Mouse (Mus musculus) fat pad, adult 2 months (tissue): ENCODE data around the gene Cog4.
"Not testable (repeated sequence)": the region's sequence is repeated elsewhere in the genome, so short reads cannot be mapped to it uniquely, and the experiment has no call there.

ENCODE experiments used
- DNase-seq: peaks from one replicate; pipeline ENCODE4 v3.0.0-alpha.2; 2011; ENCODE audit warnings: low read depth, low spot score; ENCODE audit errors: extremely low read depth

Cog4 gene

GRCm38 (mm10) chr8:110888441-110888840 lies 42.0 kb downstream of the Cog4 start:
- no peak for DNase-seq

DNA sequence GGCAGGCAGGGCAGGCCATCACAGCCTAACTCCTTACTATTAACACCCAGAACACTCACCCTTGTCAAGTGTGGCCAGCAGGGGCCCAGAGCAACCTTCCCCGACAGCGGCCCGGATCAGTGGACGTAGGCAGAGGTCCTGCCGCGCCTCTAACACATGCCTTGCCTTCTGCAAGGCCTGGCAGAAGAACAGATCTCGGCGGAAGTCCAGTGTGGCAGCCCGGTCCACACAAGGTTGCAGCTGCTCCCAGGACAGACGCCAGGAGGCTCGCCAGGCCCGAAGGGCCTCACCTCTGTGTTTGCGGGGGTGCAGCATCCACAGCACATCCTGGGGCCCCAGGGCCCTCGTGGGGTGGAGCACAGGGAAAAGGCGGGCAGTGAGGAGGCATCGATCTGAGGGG lies 42.5 kb downstream of the Cog4 start:
- DNase-seq: no peak

DNA sequence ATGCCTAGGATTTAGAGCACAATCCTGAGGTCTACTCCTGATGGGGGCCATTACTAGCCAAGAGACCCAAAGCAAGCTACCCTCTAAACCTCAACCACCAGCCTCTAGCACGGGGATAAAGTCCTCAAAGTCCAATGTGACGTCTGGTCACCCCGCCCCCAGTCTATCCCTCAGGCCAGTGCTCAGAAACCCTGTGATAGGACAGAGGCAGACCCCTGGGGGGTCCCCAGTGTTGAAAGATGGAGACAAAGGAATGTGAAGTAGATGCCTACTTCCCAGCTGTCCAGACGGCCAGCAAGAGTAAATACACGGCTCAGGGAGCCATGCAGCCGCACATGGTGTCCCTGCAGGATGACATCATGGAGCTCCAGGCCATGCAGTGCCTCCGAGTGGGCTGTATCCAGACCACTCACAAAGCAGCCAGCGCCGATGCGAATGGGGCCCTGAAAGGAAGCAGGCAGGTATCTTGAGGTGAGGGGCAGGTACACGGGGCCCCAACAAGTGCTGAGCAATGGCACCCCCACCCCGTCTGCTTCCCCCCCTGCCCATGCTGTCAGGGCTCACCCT lies 43.6 kb downstream of the Cog4 start:
- no peak for DNase-seq

DNA sequence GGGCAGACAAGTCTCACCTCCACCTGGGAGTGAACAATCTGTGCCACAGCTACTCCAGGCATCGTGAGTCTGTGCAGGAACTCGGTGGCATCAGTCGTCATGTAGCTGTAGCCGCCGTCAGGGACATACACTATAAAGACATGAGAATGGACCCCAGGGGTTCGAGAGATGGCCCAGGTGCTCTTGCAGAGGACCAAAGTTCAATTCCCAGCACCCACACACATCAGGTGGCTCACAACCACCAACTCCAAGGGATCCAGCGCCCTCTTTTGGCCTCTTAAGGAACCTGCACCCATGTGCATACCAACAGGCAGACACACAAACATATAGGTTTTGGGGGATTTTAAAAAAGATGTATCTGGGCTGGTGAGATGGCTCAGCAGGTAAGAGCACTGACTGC lies 45.6 kb downstream of the Cog4 start:
- DNase-seq: no peak

DNA sequence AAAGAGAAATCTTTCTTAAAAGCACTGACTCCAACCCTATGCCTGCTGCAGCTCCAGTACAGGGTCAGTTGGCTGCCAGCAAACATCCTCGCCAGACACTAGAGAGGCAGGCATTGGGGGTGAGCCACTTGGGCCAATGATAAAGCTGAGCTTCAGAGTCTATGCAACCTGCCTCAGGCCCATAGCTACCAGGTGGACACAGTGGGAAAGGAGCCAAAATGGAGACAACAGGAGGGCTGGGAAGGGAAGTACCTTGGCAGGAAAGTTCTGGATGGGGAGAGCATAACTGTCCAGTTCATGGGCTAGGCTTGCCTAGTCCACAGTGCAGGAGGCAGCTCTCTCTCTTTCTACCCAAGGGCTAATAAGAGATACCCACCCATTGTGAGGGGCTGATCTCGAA lies 46.5 kb downstream of the Cog4 start:
- no peak for DNase-seq

DNA sequence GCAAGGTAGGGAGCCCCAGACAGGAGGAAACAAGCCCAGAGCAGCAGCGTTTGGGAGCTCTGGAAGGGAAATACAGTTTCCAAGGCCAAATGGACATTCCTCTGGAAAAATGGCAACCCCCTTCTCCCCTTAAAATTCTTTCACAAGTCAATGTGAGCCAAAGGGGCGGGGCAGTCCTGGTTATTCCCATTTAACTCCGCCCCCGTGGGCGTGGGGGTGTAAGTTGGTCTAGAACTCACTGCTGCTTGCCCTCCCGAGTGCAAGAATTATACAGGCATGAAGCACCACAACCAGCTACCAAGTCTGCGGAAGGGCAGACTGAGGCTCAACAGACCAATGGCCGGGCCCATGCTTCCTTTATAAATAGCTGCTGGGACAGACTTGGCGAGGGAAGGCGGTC lies 48.5 kb downstream of the Cog4 start:
- DNase-seq: no peak

DNA sequence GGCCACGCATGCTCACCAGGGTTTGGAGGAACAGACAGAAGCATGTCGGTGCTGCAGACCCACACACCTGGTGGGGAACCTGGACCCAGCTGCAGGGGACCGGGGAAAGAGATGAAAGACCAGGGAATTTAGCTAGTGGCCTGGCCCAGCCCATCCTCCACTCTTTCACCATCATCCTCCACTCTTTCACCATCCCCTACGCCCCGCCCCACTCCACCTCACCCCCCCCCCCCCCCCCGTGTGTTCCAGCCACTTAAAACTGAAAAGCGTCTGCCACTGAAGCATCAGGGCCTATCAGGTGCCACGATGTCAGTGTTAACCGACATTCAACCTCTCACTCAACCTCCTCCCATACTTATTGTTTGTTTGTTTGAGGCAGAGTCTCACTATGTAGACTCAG lies 48.9 kb downstream of the Cog4 start:
- DNase-seq: no peak

- no peak for DNase-seq
These were observed 49.4 kb downstream of the Cog4 start for GRCm38 (mm10) chr8:110895812-110896211.

DNA sequence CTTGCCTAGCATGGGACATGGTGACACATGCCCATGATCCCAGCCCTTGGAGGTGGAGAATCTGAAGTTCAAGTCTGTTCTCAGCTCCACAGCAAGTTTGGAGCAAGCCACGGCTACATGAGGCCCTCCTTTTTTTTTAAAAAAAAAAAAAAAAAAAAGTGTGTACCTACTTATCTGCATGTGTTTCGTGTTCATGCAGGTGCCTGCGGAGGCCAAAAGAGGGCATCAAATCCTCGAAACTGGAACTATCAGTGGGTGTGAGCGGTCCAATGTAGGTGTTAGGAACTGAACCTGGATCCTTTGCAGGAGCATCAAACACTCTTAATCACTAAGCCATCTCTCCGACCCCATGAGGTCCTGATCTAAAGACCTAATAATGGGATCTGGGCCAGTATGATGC lies 51.1 kb downstream of the Cog4 start:
- DNase-seq: no peak

GRCm38 (mm10) chr8:110901056-110901455 lies 54.7 kb downstream of the Cog4 start:
- DNase-seq: no peak

- DNase-seq: no peak
These were observed 55.6 kb downstream of the Cog4 start, which contains the start of gene Fuk for GRCm38 (mm10) chr8:110901839-110902578. TSS of gene Fuk (minus strand) at chr8:110902488.

DNA sequence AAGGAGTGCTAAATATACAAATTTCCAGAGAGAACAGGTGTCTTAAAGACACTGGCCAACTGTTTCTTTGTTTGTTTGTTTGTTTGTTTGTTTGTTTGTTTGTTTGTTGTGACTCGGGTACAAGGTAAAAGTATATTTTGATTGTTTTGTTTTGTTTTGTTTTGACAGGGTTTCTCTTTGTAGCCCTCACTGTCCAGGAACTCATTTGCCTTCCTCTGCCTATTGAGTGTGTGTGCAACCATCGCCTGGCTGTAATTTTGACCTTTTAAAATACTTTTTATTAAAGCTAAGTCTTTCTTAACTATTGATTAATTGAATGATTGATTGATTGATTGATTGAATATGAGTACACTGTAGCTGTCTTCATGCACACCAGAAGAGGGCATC lies 56.2 kb downstream of the Cog4 start:
- no peak for DNase-seq

GRCm38 (mm10) chr8:110905404-110905803 lies 59.0 kb downstream of the Cog4 start:
- DNase-seq: no peak

DNA sequence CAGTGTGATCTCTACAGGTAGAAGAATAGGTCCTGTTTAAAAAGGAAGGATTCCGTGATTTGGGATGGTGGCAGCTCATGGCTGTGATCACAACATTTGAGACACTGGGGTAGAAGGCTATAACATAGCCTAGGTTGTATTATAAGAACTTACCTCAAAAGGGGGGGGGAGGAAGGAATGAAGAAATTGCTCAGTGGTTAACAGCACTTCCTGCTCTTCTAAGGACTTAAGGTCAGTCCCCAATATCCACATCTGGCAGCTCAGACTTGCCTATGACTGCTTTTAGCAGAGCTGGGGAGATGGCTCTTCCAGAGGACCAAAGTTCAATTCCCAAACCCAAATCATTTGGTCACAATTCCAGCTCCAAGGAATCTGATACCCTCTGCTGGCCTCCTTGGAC lies 60.3 kb downstream of the Cog4 start:
- no peak for DNase-seq

- not testable (repeated sequence) for DNase-seq
These were observed 63.5 kb downstream of the Cog4 start for GRCm38 (mm10) chr8:110909850-110910249.

GRCm38 (mm10) chr8:110911576-110912570 lies 65.5 kb downstream of the Cog4 start:
- DNase-seq: no peak

- no peak for DNase-seq
These were observed 71.0 kb downstream of the Cog4 start for GRCm38 (mm10) chr8:110917415-110917814.

DNA sequence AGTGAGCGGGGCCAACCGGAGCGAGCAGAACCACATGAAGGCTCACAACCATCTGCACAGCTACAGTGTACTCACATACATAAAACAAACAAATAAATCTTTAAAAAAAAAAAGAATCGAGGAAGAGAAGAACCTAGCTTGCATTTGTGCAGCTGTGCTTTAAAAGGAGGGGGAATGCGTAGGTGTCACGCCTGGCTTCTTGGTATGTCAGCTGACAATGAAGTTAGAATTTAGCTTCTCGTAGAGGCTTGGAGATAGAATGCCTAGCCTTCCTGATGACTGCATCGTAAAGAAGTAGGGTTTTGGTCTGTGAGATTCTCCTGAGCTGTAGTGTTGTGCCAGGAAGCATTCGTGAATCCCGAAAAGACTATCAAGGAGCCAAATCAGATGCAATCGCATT lies 71.6 kb downstream of the Cog4 start:
- DNase-seq: no peak

DNA sequence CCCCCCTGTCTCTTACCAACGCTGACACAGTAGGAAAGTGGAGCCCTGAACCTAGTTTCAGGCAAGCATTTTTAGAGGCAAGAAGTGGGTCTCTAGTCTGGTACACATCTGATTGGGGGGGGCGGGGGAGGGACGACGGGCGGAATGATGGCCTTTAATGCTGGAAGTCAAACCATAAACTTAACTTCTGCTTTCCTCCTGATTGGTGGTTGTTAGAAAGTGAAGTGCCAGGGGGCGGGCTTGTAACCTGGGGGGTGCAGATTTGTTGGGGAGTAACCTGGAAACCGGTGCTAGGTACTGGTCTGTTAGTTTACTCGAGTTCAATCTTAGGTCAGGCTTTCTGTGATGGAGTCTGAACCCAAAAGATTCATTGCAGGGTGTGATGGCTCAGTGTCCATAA lies 72.1 kb downstream of the Cog4 start:
- DNase-seq: no peak

DNA sequence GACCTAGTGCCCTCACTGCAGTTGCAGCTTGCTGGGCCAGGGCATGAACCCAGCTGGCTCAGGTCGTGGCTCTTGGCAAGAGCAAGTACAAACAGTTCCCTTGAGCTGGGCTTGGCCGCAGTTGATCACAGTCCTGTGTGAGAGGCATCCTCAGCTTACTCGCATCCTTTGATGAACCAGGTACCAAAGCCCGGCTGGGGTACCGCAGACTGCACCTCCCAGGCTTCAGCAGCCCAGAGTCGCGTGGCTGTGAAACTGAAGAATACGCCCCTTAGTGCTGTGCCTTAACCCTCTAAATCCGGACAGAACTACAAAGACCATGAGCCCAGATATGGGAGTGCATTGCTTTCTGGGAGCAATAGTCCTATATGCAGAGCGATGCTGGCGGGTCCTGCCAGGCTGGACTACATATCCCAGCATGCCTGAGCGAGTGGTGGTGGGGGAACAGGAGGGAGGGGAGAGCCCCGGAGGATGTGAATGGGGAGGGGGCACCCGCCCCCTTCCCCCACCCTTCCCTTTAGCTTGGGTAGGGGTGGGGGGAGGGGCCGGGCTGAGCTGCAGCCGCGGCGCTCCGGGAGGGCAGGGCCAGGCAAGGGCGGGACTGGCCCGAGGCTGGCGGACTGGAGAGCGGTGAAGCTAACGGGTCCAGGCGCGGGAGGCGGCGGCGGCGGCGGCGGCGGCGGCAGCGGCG lies 73.1 kb downstream of the Cog4 start, which contains the start of gene St3gal2:
St3gal2 (plus strand) TSS at position 582 of the 691 bp plus-strand sequence.
- no peak for DNase-seq
